Mouse (Mus musculus) frontal cortex, adult (tissue): ENCODE measurements around the gene Gfpt2.
"Not testable (repeated sequence)": the region's sequence is repeated elsewhere in the genome, so short reads cannot be mapped to it uniquely, and the experiment has no call there.

Experiments
- ATAC-seq: cut with Nextera tagmentation; 2 replicates; pipeline ENCODE4 v1.9.2; 2017; ENCODE audit warnings: mild to moderate bottlenecking, moderate library complexity, mixed read lengths; ENCODE audit not compliant: low TSS enrichment

Gfpt2 gene

GRCm38 (mm10) chr11:49793619-49794341 is at the start of gene Gfpt2:
TSS of gene Gfpt2 (plus strand) at chr11:49794178.
- peak; percentile 96 for ATAC-seq

GRCm38 (mm10) chr11:49744981-49745380 is 49.0 kb upstream of the Gfpt2 start:
- no peak for ATAC-seq

- no peak for ATAC-seq
These were observed 48.1 kb upstream of the Gfpt2 start for GRCm38 (mm10) chr11:49745839-49746238.

GRCm38 (mm10) chr11:49746756-49747155 is 47.2 kb upstream of the Gfpt2 start:
- no peak for ATAC-seq

GRCm38 (mm10) chr11:49754958-49755665 is 38.9 kb upstream of the Gfpt2 start:
- ATAC-seq, result no peak

GRCm38 (mm10) chr11:49758096-49758495 is 35.9 kb upstream of the Gfpt2 start:
- ATAC-seq, result no peak

GRCm38 (mm10) chr11:49761130-49761529 is 32.8 kb upstream of the Gfpt2 start:
- ATAC-seq, result no peak

GRCm38 (mm10) chr11:49763555-49763954 is 30.4 kb upstream of the Gfpt2 start:
- no peak for ATAC-seq

- ATAC-seq, result no peak
These were observed 30.0 kb upstream of the Gfpt2 start for GRCm38 (mm10) chr11:49764023-49764422.

GRCm38 (mm10) chr11:49764639-49765299 is 29.2 kb upstream of the Gfpt2 start:
- no peak for ATAC-seq

- no peak for ATAC-seq
These were observed 28.4 kb upstream of the Gfpt2 start for GRCm38 (mm10) chr11:49765377-49766136.

- no peak for ATAC-seq
These were observed 27.9 kb upstream of the Gfpt2 start for GRCm38 (mm10) chr11:49766137-49766411.

- not testable (repeated sequence) for ATAC-seq
These were observed 26.5 kb upstream of the Gfpt2 start for GRCm38 (mm10) chr11:49767497-49767896.

GRCm38 (mm10) chr11:49768781-49769180 is 25.2 kb upstream of the Gfpt2 start:
- no peak for ATAC-seq

- ATAC-seq, result no peak
These were observed 23.1 kb upstream of the Gfpt2 start for GRCm38 (mm10) chr11:49770676-49771550.

- ATAC-seq, result no peak
These were observed 21.7 kb upstream of the Gfpt2 start for GRCm38 (mm10) chr11:49772251-49772650.

GRCm38 (mm10) chr11:49774894-49775293 is 19.1 kb upstream of the Gfpt2 start:
- ATAC-seq, result no peak

GRCm38 (mm10) chr11:49778844-49779243 is 15.1 kb upstream of the Gfpt2 start:
- ATAC-seq, result no peak

- ATAC-seq, result no peak
These were observed 13.7 kb upstream of the Gfpt2 start for GRCm38 (mm10) chr11:49780161-49780817.

- ATAC-seq, result no peak
These were observed 12.1 kb upstream of the Gfpt2 start for GRCm38 (mm10) chr11:49781833-49782399.
